Mouse (Mus musculus): ENCODE results near the gene Olfr1493-ps1. TPM values are rescaled to one million over a fixed set of nuclear protein-coding genes. Genes with fewer than 3 reads are reported as not detected.

The Olfr1493-ps1 gene
- total RNA-seq (2021), result not detected

DNA sequence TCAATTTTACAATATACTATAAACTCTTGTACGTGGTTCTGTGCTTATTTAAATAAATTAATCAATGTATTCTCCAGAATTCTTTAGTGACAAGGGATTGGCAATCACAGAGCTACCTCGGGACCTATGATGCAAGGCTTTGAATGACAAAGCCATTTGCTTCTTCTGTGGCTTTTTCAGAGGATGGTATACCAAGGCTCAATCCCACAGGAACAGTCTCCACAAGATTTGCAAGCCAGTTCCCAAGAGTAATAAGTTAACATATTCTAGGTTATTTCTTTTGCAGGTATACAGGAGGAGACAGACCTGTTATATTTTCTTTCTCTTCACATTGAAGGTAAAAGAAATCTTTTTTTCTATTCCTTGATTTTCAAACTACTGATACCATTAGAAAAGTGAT lies at the start of gene Olfr1493-ps1:
Gene Olfr1493-ps1 (plus strand): TSS at position 301 of the 400 bp plus-strand sequence.
- intact Hi-C loops (cut with DNase I), result no loop called here
- DNase-seq, result no peak

DNA sequence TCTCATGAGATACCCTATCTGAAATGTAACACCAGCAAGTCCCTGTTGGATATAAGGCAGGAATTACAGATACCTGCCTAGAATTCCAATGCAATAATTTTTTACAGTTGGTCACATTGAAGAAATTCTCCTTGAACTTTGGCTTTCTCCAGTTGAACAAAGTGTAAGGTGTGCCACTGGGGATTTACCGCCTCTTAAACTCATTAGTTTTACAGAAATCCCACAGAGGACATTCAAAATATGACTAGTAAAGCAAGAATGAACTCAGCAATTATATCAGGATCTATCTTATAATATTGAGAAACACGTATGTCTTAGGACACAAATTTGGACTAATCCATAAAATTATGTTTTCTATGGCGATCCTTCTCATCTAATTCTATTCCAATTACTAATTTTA lies 26.1 kb upstream of the Olfr1493-ps1 start, which contains the start of gene Olfr1491:
Gene Olfr1491 (plus strand): TSS at position 301 of the 400 bp plus-strand sequence.
- intact Hi-C loops (cut with DNase I), result no loop called here
- DNase-seq, result no peak

DNA sequence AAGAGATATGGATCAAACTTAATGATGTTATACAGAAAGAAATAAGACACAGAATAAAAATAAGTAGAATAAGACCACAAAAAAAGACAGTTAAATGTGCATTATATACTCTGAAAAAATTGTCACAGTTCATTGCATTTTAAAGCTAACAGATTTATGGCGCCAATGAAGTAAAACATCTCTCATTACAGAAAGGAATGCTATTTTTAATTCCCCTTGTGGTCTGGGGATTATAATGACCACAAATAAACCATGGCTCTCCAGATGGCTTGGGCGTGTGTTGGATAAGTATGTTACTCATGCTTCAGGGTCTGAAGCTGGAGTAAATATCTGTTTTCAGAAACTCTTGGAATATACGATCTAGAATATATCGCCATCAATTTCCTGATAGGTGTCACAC lies 16.4 kb downstream of the Olfr1493-ps1 start, which contains the start of gene Olfr1494:
Gene Olfr1494 (plus strand): TSS at position 301 of the 400 bp plus-strand sequence.
- intact Hi-C loops (cut with DNase I), result no loop called here
- no peak for DNase-seq

DNA sequence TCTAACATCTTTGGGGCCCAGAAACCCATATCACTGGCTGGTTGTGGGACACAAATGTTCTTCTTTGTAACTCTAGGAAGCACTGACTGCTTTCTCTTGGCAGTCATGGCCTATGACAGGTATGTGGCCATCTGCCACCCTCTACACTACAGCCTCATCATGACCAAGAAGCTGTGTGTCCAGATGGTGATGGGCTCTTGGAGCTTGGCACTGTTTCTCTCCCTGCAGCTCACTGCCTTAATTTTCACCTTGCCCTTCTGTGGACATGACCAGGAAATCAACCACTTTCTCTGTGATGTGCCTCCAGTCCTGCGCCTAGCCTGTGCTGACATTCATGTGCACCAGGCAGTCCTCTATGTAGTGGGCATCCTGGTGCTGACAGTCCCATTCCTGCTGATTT lies 26.3 kb downstream of the Olfr1493-ps1 start:
- peak; percentile 36 for DNase-seq
- intact Hi-C loops (cut with DNase I), result no loop called here

DNA sequence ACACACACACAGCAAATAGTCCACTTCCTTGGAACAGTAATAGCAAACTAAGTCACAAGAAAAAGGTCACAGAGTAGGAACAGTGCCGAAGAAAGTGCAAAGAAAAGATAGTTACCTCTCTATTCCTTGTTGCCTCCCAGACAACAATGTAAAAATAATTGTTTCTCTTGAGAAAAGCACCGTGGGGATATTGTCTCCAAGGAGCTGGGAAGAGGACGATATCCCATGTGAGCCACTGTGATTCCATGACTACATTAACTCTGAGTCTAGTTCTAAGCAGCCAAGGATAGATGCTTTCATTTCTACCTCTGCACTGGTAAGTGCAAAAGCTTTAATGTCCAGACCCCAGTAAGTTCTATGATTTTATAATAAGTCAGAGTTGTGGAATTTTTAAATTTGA lies 41.2 kb downstream of the Olfr1493-ps1 start, which contains the start of gene Olfr1495:
Gene Olfr1495 (plus strand): TSS at position 301 of the 400 bp plus-strand sequence.
- intact Hi-C loops (cut with DNase I), result no loop called here
- no peak for DNase-seq

DNA sequence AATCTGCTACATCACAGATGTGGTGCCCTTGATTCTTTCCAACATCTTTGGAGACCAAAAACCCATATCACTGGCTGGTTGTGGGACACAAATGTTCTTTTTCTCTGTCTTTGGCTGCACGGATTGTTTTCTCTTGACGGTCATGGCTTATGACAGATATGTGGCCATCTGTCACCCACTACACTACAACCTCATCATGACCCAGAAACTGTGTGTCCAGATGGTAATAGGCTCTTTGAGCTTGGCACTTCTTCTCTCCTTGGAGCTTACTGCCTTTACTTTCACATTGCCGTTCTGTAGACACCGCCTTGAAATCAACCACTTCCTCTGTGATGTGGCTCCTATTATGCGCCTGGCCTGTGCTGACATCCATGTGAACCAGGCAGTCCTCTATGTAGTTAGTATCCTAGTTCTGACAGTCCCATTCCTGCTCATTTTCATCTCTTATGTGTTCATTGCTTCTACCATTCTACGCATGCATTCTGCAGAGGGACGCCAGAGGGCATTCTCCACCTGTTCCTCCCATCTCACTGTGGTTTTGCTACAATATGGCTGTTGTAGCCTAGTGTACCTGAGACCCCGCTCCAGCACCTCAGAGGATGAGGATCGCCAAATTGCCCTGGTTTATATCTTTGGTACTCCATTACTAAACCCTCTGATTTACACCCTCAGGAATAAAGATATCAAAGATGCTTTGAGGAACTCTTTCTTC lies 45.6 kb downstream of the Olfr1493-ps1 start:
- intact Hi-C loops (cut with DNase I), result no loop called here
- peak; percentile 3 for DNase-seq

DNA sequence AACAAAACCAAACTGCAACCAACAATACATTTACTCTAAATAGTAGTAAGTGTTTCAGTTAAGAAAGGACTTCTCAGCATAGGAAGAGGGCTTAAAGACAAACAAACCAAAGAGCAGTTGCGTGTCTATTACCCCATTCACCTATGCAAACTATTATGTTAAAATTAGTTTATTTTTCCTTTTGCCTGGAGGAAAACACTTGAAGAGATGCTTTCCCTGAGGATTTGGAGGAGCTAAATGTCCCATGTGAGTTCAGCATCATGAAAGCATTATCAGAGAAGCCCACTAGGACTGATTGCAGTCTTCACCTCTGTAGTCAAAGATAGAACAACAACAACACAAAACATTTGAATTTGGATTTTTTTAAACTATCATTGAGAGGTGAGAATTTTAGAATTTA lies 54.5 kb downstream of the Olfr1493-ps1 start, which contains the start of gene Olfr1496:
Gene Olfr1496 (plus strand): TSS at position 301 of the 400 bp plus-strand sequence.
- DNase-seq, result no peak
- intact Hi-C loops (cut with DNase I), result no loop called here

Other genes with a start within 250 kb of the Olfr1493-ps1 start
- not detected for gene Olfr1475, start 243.1 kb upstream of the Olfr1493-ps1 start, total RNA-seq (2021)
- gene Olfr1477, start 222.7 kb upstream of the Olfr1493-ps1 start, total RNA-seq (2021), result not detected
- not detected for gene Olfr1480, start 195.4 kb upstream of the Olfr1493-ps1 start, total RNA-seq (2021)
- not detected for gene Olfr1484, start 139.8 kb upstream of the Olfr1493-ps1 start, total RNA-seq (2021)
- not detected for gene Olfr1487, start 105.9 kb upstream of the Olfr1493-ps1 start, total RNA-seq (2021)
- gene Olfr1489, start 91.7 kb upstream of the Olfr1493-ps1 start, total RNA-seq (2021), result not detected
- gene Olfr1490, start 72.2 kb upstream of the Olfr1493-ps1 start, total RNA-seq (2021), result not detected
- gene Olfr1491, start 26.0 kb upstream of the Olfr1493-ps1 start, total RNA-seq (2021), result not detected
- gene Olfr1494, start 16.4 kb downstream of the Olfr1493-ps1 start, total RNA-seq (2021), result not detected
- not detected for gene Olfr1495, start 41.3 kb downstream of the Olfr1493-ps1 start, total RNA-seq (2021)
- not detected for gene Olfr1496, start 54.6 kb downstream of the Olfr1493-ps1 start, total RNA-seq (2021)
- not detected for gene Olfr1497, start 74.9 kb downstream of the Olfr1493-ps1 start, total RNA-seq (2021)
- not detected for gene Olfr1499, start 96.2 kb downstream of the Olfr1493-ps1 start, total RNA-seq (2021)
- gene Olfr1500, start 107.2 kb downstream of the Olfr1493-ps1 start, total RNA-seq (2021), result not detected
- not detected for gene Olfr1501, start 127.4 kb downstream of the Olfr1493-ps1 start, total RNA-seq (2021)
- gene Olfr1502, start 138.5 kb downstream of the Olfr1493-ps1 start, total RNA-seq (2021), result not detected
- not detected for gene Olfr1504, start 174.7 kb downstream of the Olfr1493-ps1 start, total RNA-seq (2021)
- not detected for gene Olfr1505, start 190.3 kb downstream of the Olfr1493-ps1 start, total RNA-seq (2021)